Mouse (Mus musculus) limb, embryonic 10.5 days (tissue): ENCODE data around the gene Gm6096. TPM values are rescaled to one million over a fixed set of nuclear protein-coding genes. Genes with fewer than 3 reads are reported as not detected.

Experiments
- DNase-seq: peaks from one replicate; pipeline ENCODE4 v3.0.0-alpha.2; 2017; ENCODE audit warnings: low spot score
- H3K27ac ChIP-seq: fragments of 300-500 bp; sonication (generic); 2 replicates; pipeline ENCODE4 v1.5.1; 2016; ENCODE audit warnings: mild to moderate bottlenecking
- H3K27me3 ChIP-seq: fragments of 300-500 bp; sonication (generic); 2 replicates; pipeline ENCODE4 v1.6.1; 2016; ENCODE audit warnings: low read depth, mild to moderate bottlenecking; ENCODE audit not compliant: poor library complexity, severe bottlenecking
- H3K36me3 ChIP-seq: fragments of 300-500 bp; sonication (generic); 2 replicates; pipeline ENCODE4 v1.6.1; 2016; ENCODE audit warnings: mild to moderate bottlenecking, moderate library complexity
- H3K4me1 ChIP-seq: fragments of 300-500 bp; sonication (generic); 2 replicates; pipeline ENCODE4 v1.6.1; 2016
- H3K4me3 ChIP-seq: fragments of 300-500 bp; sonication (generic); 2 replicates; pipeline ENCODE4 v1.5.1; 2016; ENCODE audit warnings: mild to moderate bottlenecking, moderate library complexity
- H3K9me3 ChIP-seq: fragments of 300-500 bp; sonication (generic); replicated peaks from 2 replicates; pipeline ENCODE4 v1.6.1; 2016; ENCODE audit warnings: mild to moderate bottlenecking
- WGBS: fragments of 180-500 bp; shearing (Covaris S2); methylation state at CpG from one replicate; pipeline ENCODE4 v1.1.7; 2016; 5-methylcytosine and 5-hydroxymethylcytosine counted together
- polyA plus RNA-seq: library from polyadenylated mRNA; unstranded; fragments of >200 nt; fragmentation: Nextera tagmentation; extraction: Ambion mirVana; gene quantifications from 2 replicates; pipeline ENCODE4 v1.2.1, GENCODE M21; 2016

The Gm6096 gene
- polyA plus RNA-seq, 1 experiment from 2014 or later: not detected

GRCm38 (mm10) chr7:34252030-34252429 is 1.2 kb downstream of the Gm6096 start:
- Histone ChIP-seq H3K36me3 (peaks cover 64% of the 10 kb centered on the region), H3K27ac (no peak overlapping the region), H3K4me3 (no peak overlapping the region), H3K9me3 (no peaks in the 10 kb centered on the region), H3K27me3 (no peaks in the 10 kb centered on the region), H3K4me1 (no peaks in the 10 kb centered on the region)
- 88% methylated on average over 2 of the region's 2 CpGs for WGBS
- DNase-seq: no peak

DNA sequence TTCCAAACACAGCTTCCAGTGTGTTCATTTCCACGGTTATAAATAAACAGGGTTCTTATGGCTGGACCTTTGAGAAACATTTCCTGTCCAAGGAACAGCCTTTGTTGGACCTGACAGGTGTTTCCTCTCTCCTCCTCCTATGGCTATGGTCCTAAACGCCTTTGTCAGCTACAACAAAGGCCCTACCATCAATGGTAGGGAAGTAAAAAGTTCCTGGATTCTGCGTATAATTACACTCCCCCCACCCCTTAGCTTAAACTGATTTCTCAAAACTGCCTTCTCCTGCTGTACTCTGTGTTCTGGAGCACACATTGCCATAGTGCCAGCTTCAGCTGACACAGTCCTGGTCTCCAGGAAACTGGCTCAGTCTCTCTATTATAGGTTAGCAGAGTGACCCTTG is 4.3 kb downstream of the Gm6096 start:
- 91% methylated on average over 3 of the region's 3 CpGs for WGBS
- peaks cover 62% of the 10 kb centered on the region for H3K36me3 ChIP-seq
- H3K27ac ChIP-seq: no peak overlapping the region
- no peaks in the 10 kb centered on the region for H3K9me3 ChIP-seq
- H3K27me3 ChIP-seq: no peaks in the 10 kb centered on the region
- DNase-seq: no peak
- no peak overlapping the region for H3K4me3 ChIP-seq
- peaks cover 8% of the 10 kb centered on the region; the same call in 1 of the 2 replicates for H3K4me1 ChIP-seq

DNA sequence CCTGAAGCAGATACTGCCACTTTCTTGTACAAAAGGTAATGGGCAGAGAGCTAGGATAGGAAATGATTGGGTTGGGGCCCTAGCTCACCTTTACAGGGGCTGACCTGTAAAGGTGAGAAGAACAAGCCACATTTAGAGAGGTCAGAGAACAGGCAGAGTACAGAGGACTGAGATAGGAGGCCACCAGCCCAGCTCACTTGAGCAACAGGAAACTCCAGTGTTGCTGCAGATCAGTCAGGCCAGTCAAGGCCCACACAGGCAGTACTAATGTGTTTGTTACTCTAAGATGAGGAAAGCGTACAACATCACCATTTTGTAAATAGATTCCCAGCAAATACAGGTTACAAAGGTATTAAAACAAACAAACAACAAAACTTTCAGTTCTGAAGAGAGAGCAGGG is 5.1 kb downstream of the Gm6096 start:
- DNase-seq: no peak
- Histone ChIP-seq H3K9me3 (no peaks in the 10 kb centered on the region), H3K4me3 (no peak overlapping the region), H3K27me3 (no peaks in the 10 kb centered on the region), H3K36me3 (peaks cover 61% of the 10 kb centered on the region), H3K27ac (no peak overlapping the region), H3K4me1 (peaks cover 8% of the 10 kb centered on the region; the same call in 1 of the 2 replicates)
- 89% methylated on average over 1 of the region's 1 CpGs for WGBS

DNA sequence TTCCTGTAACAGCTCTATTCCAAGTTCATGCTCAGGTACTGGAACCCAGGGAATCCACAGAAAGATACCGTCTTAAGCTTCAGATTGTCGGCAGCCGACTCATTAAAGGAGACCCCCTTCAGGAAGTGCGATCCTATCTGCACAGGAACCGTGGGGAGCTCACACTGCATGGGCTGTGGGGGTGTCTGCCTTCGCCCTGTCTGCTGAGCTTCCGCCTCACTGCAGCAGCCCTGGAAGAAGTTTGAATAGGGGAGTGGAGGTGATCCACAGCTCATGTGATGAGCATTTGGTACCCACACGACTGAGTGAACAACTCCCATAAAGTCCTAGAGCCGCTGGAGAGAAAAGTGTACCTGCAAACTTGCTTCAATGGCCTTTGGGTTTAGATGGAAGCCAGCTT is 6.4 kb downstream of the Gm6096 start:
- Histone ChIP-seq H3K9me3 (no peaks in the 10 kb centered on the region), H3K4me1 (peaks cover 8% of the 10 kb centered on the region; the same call in 1 of the 2 replicates), H3K36me3 (peaks cover 67% of the 10 kb centered on the region), H3K27me3 (no peaks in the 10 kb centered on the region), H3K27ac (no peak overlapping the region; the same call in 1 of the 2 replicates), H3K4me3 (no peak overlapping the region)
- DNase-seq: no peak
- 85% methylated on average over 9 of the region's 9 CpGs for WGBS

GRCm38 (mm10) chr7:34258407-34258806 is 7.6 kb downstream of the Gm6096 start:
- Histone ChIP-seq H3K27ac (peak overlapping the region; percentile 25; the same call in 1 of the 2 replicates), H3K36me3 (peaks cover 66% of the 10 kb centered on the region), H3K4me3 (no peak overlapping the region), H3K4me1 (peaks cover 8% of the 10 kb centered on the region; the same call in 1 of the 2 replicates), H3K27me3 (no peaks in the 10 kb centered on the region), H3K9me3 (no peaks in the 10 kb centered on the region)
- 86% methylated on average over 1 of the region's 1 CpGs for WGBS
- no peak for DNase-seq

GRCm38 (mm10) chr7:34263437-34263836 is 12.6 kb downstream of the Gm6096 start:
- Histone ChIP-seq H3K4me3 (no peak overlapping the region), H3K27ac (no peak overlapping the region), H3K36me3 (peaks cover 34% of the 10 kb centered on the region), H3K9me3 (no peaks in the 10 kb centered on the region), H3K4me1 (peaks cover 3% of the 10 kb centered on the region; the same call in 1 of the 2 replicates), H3K27me3 (no peaks in the 10 kb centered on the region)
- WGBS: 95% methylated on average over 5 of the region's 5 CpGs
- DNase-seq: no peak

DNA sequence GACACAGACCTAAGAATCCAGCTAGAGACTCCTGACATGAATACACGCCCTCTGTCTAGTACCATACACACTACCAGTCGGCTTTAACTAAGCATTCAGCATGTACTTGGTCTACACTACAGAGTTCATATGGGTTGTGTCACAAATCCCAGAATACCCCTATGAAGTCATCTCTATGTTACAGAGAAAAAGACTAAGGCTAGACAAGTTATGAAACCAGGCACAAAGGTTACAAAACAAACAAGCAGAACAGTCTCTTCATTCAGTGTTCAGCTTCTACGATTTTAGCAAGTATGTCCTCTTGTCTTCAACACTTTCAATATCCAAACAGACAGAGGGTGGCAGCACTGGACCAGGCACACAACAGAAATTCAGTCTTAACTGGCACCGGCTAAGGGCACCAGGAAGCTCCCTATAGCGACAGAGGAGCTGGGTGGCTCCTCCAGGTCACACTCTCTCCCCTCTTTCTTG is 15.1 kb downstream of the Gm6096 start:
- Histone ChIP-seq H3K9me3 (no peaks in the 10 kb centered on the region), H3K4me1 (no peaks in the 10 kb centered on the region), H3K36me3 (peaks cover 21% of the 10 kb centered on the region), H3K4me3 (no peak overlapping the region), H3K27ac (no peak overlapping the region), H3K27me3 (no peaks in the 10 kb centered on the region)
- WGBS: 74% methylated on average over 5 of the region's 5 CpGs
- no peak for DNase-seq

DNA sequence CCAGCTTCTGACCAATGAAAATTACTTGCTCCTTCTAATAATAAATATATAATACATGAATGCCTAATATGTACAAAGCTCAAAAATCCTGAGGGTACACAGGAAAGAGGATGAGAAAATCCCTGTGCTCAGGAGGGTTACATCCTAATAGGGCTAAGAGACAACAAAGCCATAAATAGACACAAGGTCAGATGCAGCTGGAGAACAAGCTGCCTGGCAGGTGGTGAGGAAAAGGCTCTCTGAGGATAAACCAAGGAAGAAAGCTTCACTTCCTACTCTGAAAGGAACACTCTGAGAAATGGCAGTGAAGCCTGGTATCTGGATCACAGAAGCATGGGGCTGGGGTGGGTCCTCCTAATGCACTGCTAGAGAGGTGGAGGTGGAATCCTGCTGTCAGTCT is 15.6 kb downstream of the Gm6096 start:
- H3K4me1 ChIP-seq: no peaks in the 10 kb centered on the region
- no peaks in the 10 kb centered on the region for H3K27me3 ChIP-seq
- no peaks in the 10 kb centered on the region for H3K9me3 ChIP-seq

DNA sequence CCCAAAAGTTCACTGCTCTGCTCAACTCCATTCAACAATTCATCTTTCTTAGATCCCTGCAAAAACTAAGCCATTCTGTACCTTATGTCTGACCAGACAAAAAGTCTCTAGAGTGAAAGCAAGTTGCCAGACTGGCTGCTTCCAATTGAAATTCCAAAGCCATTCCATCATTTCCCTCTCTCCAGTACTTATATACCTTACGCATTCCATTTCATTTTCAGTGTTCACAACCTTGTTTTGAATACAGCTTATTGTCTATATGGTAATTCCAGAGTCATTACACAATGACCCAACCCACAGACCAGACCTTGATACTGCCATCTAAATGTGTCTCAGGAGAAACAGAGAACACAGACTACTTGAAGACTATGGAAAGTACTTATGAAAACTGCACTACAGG is 17.6 kb downstream of the Gm6096 start:
- DNase-seq: no peak
- Histone ChIP-seq H3K36me3 (0 out of 2 replicates have a peak, but pooled peaks cover under 1% of the 10 kb centered on the region), H3K4me3 (no peak overlapping the region), H3K27ac (no peak overlapping the region), H3K4me1 (no peaks in the 10 kb centered on the region), H3K9me3 (no peaks in the 10 kb centered on the region), H3K27me3 (no peaks in the 10 kb centered on the region)
- 88% methylated on average over 1 of the region's 1 CpGs for WGBS

More for the DNA sequence above, 15.6 kb downstream of the Gm6096 start:
- H3K36me3 ChIP-seq: peaks cover 18% of the 10 kb centered on the region
- H3K27ac ChIP-seq: no peak overlapping the region
- no peak overlapping the region for H3K4me3 ChIP-seq
- DNase-seq: no peak

GRCm38 (mm10) chr7:34272465-34272864 is 21.6 kb downstream of the Gm6096 start:
- 77% methylated on average over 4 of the region's 4 CpGs for WGBS
- Histone ChIP-seq H3K27ac (no peak overlapping the region), H3K27me3 (no peaks in the 10 kb centered on the region)

DNA sequence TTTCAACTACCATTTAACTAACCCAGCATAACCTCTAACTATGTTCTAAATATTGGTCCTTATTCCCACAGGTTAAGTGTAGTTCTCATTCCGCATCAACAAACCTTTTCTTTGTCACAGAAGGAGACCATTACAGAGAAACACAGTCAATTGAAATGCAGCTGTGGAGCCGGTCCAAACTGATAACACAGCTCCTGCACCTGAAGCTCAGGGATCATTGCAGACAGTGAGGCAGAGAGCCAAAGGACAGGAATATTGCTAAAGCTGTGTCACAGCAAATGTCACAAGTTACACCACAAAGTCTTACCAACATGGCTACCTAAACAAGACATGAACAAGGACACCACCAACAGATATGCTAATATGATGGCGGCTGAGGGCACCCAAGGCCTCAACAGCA is 25.2 kb downstream of the Gm6096 start:
- Histone ChIP-seq H3K27ac (no peak overlapping the region), H3K4me1 (no peaks in the 10 kb centered on the region), H3K27me3 (no peaks in the 10 kb centered on the region), H3K36me3 (0 out of 2 replicates have a peak, but pooled peaks cover 4% of the 10 kb centered on the region), H3K9me3 (no peaks in the 10 kb centered on the region), H3K4me3 (no peak overlapping the region)
- DNase-seq: no peak
- 95% methylated on average over 3 of the region's 3 CpGs for WGBS

More at GRCm38 (mm10) chr7:34272465-34272864, 21.6 kb downstream of the Gm6096 start:
- no peaks in the 10 kb centered on the region for H3K9me3 ChIP-seq
- no peak overlapping the region for H3K4me3 ChIP-seq
- 0 out of 2 replicates have a peak, but pooled peaks cover 4% of the 10 kb centered on the region for H3K36me3 ChIP-seq
- DNase-seq: no peak
- H3K4me1 ChIP-seq: no peaks in the 10 kb centered on the region

DNA sequence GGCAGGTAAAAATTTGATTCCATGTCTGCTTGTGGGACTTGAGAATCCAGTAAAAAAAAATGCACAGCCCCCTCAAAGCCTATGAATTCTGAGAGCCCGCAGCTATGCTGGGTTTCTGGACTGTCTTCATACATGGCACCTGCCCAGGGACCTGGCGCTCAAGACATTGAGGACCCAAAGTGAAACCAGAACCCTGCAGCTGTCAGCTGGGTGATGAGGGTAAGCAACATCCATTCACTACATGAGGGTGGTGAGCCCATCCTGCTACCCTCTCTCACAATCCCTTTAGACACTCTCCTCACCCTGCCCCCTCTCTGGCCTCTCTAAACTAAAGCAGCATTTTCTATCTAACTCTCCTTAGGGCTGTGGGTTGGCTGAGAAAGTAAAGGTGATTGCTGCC is 26.8 kb downstream of the Gm6096 start:
- 100% methylated on average over 2 of the region's 2 CpGs for WGBS
- Histone ChIP-seq H3K4me1 (no peaks in the 10 kb centered on the region), H3K9me3 (no peaks in the 10 kb centered on the region), H3K27ac (no peak overlapping the region), H3K4me3 (no peak overlapping the region), H3K27me3 (no peaks in the 10 kb centered on the region), H3K36me3 (0 out of 2 replicates have a peak, but pooled peaks cover 4% of the 10 kb centered on the region)
- no peak for DNase-seq

- Histone ChIP-seq H3K36me3 (no peaks in the 10 kb centered on the region), H3K27me3 (no peaks in the 10 kb centered on the region), H3K27ac (no peak overlapping the region), H3K4me1 (no peaks in the 10 kb centered on the region), H3K9me3 (no peaks in the 10 kb centered on the region), H3K4me3 (no peak overlapping the region)
- DNase-seq: no peak
These were observed 39.8 kb downstream of the Gm6096 start for GRCm38 (mm10) chr7:34290450-34291151.
